Mouse (Mus musculus): ENCODE results near the gene Armc2. TPM values are rescaled to one million over a fixed set of nuclear protein-coding genes. Genes with fewer than 3 reads are reported as not detected.

Armc2 gene
- polyA plus RNA-seq, 1 experiment from 2014 or later: 0.23 TPM

Other genes with a start within 250 kb of the Armc2 start
- gene Cep57l1, start 208.6 kb downstream of the Armc2 start, polyA plus RNA-seq (2015; fragmentation: Nextera tagmentation; extraction: Ambion mirVana): 14.9 and 17.3 TPM in 2 replicates
- 22.3 and 25.3 TPM in 2 replicates for gene Sesn1, start 208.5 kb downstream of the Armc2 start, polyA plus RNA-seq (2015; fragmentation: Nextera tagmentation; extraction: Ambion mirVana)

All from liver, embryonic 13.5 days (tissue).